Mouse (Mus musculus) adrenal gland, adult 8-10 months (tissue): ENCODE measurements around the gene Kctd20. TPM values are rescaled to one million over a fixed set of nuclear protein-coding genes. Genes with fewer than 3 reads are reported as not detected.

Source experiments
- total RNA-seq, 4 experiments: library from RNA; stranded (reverse); gene quantifications; 2 replicates each; pipeline ENCODE4 v1.2.4; 2022

Kctd20 gene
- total RNA-seq, 4 experiments from 2014 or later, result 42.6 to 51.5 (median 45.9) TPM

Other genes starting within 250 kb of the Kctd20 start
- 1 to 10 TPM in 3 of 4 experiments, under 1 TPM in 1; 0.58 to 3.7 (median 2.1) TPM for gene AC170998.1, start 225.9 kb upstream of the Kctd20 start, total RNA-seq
- gene Mapk13, start 182.7 kb upstream of the Kctd20 start, total RNA-seq, result 100 to 1,000 TPM; 128 to 457 (median 281) TPM
- 10 to 100 TPM; 75.6 to 83.4 (median 77.1) TPM for gene Brpf3, start 150.9 kb upstream of the Kctd20 start, total RNA-seq
- under 1 TPM in 2 of 4 experiments, not detected in 2; 0.12 to 0.18 TPM for gene Pnpla1, start 93.5 kb upstream of the Kctd20 start, total RNA-seq
- gene 4930539E08Rik, start 36.6 kb upstream of the Kctd20 start, total RNA-seq, result under 1 TPM in 1 of 4 experiments, not detected in 3; 0.05 TPM
- not detected for gene Pxt1, start 8.1 kb upstream of the Kctd20 start, total RNA-seq
- gene Stk38, start 56.0 kb downstream of the Kctd20 start, total RNA-seq, result 10 to 100 TPM; 57.3 to 84.7 (median 68.7) TPM
- 100 to 1,000 TPM in 3 of 4 experiments, 10 to 100 TPM in 1; 89.9 to 176 (median 144) TPM for gene Srsf3, start 80.7 kb downstream of the Kctd20 start, total RNA-seq
- 10 to 100 TPM; 17.3 to 29.4 (median 24.6) TPM for gene Cdkn1a, start 139.0 kb downstream of the Kctd20 start, total RNA-seq
- under 1 TPM; 0.15 to 0.87 (median 0.39) TPM for gene Rab44, start 162.2 kb downstream of the Kctd20 start, total RNA-seq